Mouse (Mus musculus) G1E (cell line): ENCODE measurements around the gene Nfkb2.

Experiments used
- CTCF ChIP-seq: IDR thresholded peaks from 2 replicates; pipeline ENCODE4 v1.5.1; 2012; ENCODE audit warnings: low read depth, low read length, inconsistent platforms, mixed read lengths
- GATA2 ChIP-seq: IDR thresholded peaks from 2 replicates; pipeline ENCODE4 v1.6.1; 2012; ENCODE audit warnings: low read depth, low read length, inconsistent platforms, borderline replicate concordance

DNA sequence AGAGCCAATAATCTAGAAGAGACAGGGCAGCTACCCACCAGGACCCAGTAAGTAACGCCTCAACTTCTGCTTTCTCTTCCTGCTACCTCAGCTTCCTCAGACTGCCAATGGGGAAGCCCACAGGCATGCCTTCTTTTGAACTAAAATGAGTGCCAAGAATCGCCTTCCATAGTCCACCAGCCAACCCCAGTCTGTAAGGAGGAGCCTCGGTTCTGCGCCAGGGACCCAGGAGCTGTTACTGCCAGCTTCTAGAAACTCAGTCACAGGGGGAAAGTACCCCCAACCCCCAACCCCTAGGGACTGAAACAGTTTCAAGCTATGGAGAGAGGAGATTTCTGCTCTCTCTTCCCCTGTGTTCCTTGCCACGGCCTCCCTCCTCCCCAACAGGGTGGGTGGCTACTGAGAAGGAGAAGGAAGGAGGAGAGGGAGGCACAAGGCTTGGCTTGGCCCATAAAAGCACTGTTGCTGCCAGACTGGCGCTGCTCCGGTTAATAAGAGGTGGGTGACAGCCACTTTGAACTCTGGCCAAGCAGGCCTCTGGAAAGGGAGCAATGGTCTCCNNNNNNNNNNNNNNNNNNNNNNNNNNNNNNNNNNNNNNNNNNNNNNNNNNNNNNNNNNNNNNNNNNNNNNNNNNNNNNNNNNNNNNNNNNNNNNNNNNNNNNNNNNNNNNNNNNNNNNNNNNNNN is 35.3 kb downstream of the Nfkb2 start:
- TF ChIP-seq CTCF: no peak
- no peak for TF ChIP-seq GATA2
